Mouse (Mus musculus): ENCODE results near the gene Adap1. TPM values are rescaled to one million over a fixed set of nuclear protein-coding genes. Genes with fewer than 3 reads are reported as not detected.

Adap1 gene
- total RNA-seq, 2 experiments from 2014 or later: 295 to 315 TPM

- intact Hi-C loops (cut with DNase I): no loop called here
- DNase-seq (ENCODE audit: low spot score in 2 of 2): no peak
Observed at GRCm38 (mm10) chr5:139227645-139228044, 97.8 kb downstream of the Adap1 start.

- no peak for DNase-seq (ENCODE audit: low spot score in 2 of 2)
- intact Hi-C loops (cut with DNase I): no loop called here
Observed at GRCm38 (mm10) chr5:139227236-139227635, 98.2 kb downstream of the Adap1 start.

- intact Hi-C loops (cut with DNase I): no loop called here
- no peak for DNase-seq (ENCODE audit: low spot score in 2 of 2)
Observed at GRCm38 (mm10) chr5:139223331-139223730, 102.1 kb downstream of the Adap1 start.

Small RNA genes within 50 kb of the gene (microRNA-seq; reads per million reads assigned to microRNA genes)
- 386 to 461 reads per million in 2 experiments for gene Mir339

Other genes starting within 250 kb of the Adap1 start
- 100 to 1,000 TPM; 755 to 765 TPM for gene Prkar1b, start 175.6 kb downstream of the Adap1 start, total RNA-seq (2021)
- gene Dnaaf5, start 175.4 kb downstream of the Adap1 start, total RNA-seq (2021): 1 to 10 TPM; 7.9 to 8.2 TPM
- gene Sun1, start 125.0 kb downstream of the Adap1 start, total RNA-seq (2021): 100 to 1,000 TPM; 115 to 136 TPM
- 10 to 100 TPM; 45.1 to 50.7 TPM for gene Get4, start 73.3 kb downstream of the Adap1 start, total RNA-seq (2021)
- 10 to 100 TPM; 65.6 to 70.7 TPM for gene Cox19, start 25.8 kb upstream of the Adap1 start, total RNA-seq (2021)
- gene Cyp2w1, start 27.0 kb upstream of the Adap1 start, total RNA-seq (2021): not detected
- gene Gpr146, start 52.1 kb upstream of the Adap1 start, total RNA-seq (2021): 10 to 100 TPM; 12.0 to 13.5 TPM
- under 1 TPM; 0.30 to 0.34 TPM for gene C130050O18Rik, start 79.7 kb upstream of the Adap1 start, total RNA-seq (2021)
- gene Gper1, start 97.5 kb upstream of the Adap1 start, total RNA-seq (2021): 1 to 10 TPM; 3.0 to 3.3 TPM
- gene 3110082I17Rik, start 134.9 kb upstream of the Adap1 start, total RNA-seq (2021): 10 to 100 TPM; 13.9 to 15.6 TPM
- gene Zfand2a, start 158.9 kb upstream of the Adap1 start, total RNA-seq (2021): 10 to 100 TPM; 64.9 to 72.2 TPM
- gene Uncx, start 217.9 kb upstream of the Adap1 start, total RNA-seq (2021): under 1 TPM in 1 of 2 experiments, not detected in 1; 0.39 TPM